Mouse (Mus musculus) liver, postnatal 0 days (tissue): Measurements from ENCODE around the gene Hoxa3.

Experiments used
- CTCF ChIP-seq: sonication (generic); IDR thresholded peaks from 2 replicates; pipeline ENCODE4 v1.5.1; 2016; ENCODE audit warnings: antibody characterized with exemption, low read depth
- EP300 ChIP-seq: IDR thresholded peaks from 2 replicates; pipeline ENCODE4 v1.6.1; 2016; ENCODE audit warnings: antibody characterized with exemption, low read depth, mild to moderate bottlenecking

GRCm38 (mm10) chr6:52158276-52159051 lies 54.7 kb downstream of the Hoxa3 start, which contains the start of gene Hoxa1:
- TF ChIP-seq CTCF (no peak), EP300 (no peak)
